Mouse (Mus musculus): ENCODE results near the gene Igf2r. TPM values are rescaled to one million over a fixed set of nuclear protein-coding genes. Genes with fewer than 3 reads are reported as not detected.

The Igf2r gene
- total RNA-seq, 2 experiments from 2014 or later: 99.0 to 108 TPM

GRCm38 (mm10) chr17:12754243-12755007 lies 15.0 kb downstream of the Igf2r start:
- no peak for DNase-seq (ENCODE audit: low spot score)
- intact Hi-C loops (cut with DNase I): loop anchor here (2.0 kb wide), 1 partner anchor 14 kb away; no protein-coding TSS in a partner anchor

DNA sequence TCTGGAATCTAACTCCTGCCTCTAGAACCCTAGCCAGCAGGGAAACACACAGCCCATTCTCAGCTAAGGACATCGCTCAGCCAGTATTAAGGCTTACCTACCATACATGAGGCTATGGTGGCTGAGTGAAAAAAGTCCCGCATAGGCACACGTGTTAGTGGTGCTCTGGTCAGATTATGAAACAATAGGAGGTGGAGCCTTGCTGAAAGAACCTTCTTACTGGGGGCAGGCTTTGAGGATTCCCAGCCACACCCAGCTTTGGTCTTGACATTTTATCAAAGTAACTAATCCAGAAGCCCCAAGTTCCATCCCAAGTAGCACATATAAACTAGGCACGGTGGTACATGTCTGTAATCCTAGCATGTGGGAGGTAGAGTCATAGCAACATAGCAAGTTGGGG lies 16.4 kb downstream of the Igf2r start:
- DNase-seq (ENCODE audit: low spot score): no peak
- intact Hi-C loops (cut with DNase I): no loop called here

DNA sequence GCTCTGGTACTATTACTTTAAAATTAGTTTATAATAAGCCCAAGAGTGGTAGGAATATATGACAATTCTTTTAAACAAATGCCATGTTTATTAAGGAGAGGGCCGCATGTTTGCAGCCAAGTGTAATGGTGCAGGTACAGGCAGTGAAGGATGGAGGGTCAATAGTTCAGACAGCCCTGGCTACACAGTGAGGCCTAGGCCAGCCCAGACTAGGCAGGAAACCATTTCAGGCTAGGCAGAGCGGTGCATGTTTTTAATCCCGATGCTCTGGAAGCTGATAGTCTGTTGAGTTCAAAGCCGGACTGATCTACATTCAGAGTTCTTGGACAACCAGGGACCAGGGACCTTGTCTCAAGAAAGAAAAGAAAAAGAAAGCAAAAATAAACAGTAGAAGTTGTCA lies 17.8 kb downstream of the Igf2r start:
- DNase-seq (ENCODE audit: low spot score): no peak
- intact Hi-C loops (cut with DNase I): no loop called here

DNA sequence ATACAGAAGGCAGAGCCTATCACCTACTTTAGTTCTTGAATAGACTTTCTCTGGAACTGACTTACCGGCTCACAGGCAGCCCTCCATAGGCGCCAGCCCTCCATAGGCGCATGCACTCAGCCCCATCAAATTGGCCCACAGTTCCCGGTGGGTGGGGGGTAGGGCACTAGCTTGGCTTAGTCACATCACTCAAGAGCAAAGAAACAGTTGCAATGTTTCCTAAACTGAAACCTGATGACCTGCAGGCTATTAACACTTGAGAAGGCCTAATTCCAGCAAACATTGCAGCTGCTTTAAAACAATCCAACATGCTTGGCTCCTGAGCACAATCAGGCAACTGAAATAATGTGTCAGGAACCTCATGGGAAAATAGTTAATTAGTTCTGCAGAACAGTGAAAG lies 18.2 kb downstream of the Igf2r start:
- no peak for DNase-seq (ENCODE audit: low spot score)
- intact Hi-C loops (cut with DNase I): no loop called here

GRCm38 (mm10) chr17:12750591-12751170 lies 18.8 kb downstream of the Igf2r start:
- no peak for DNase-seq (ENCODE audit: low spot score)
- intact Hi-C loops (cut with DNase I): no loop called here

- intact Hi-C loops (cut with DNase I): no loop called here
- no peak for DNase-seq (ENCODE audit: low spot score)
These were observed 19.8 kb downstream of the Igf2r start for GRCm38 (mm10) chr17:12749421-12750367.

DNA sequence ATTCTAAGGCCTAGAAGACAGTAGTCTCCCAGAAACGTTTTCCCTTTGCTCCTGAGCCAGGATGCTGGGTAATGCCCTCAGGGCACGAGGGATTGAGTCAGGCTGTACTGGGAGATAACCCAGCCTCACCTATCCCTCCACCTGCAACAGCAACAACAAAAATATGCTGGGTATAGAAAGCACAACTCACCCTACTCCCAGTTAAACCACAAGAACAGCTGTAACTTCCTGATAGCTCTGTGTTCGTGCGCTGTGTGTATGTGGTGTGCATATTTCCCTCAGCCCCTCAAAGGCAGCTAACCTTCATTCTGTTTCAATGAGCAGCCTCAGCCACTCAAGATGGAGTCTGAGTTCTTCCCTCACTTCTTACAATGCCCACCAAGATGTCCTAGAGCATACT lies 23.7 kb downstream of the Igf2r start:
- intact Hi-C loops (cut with DNase I): no loop called here
- no peak for DNase-seq (ENCODE audit: low spot score)

DNA sequence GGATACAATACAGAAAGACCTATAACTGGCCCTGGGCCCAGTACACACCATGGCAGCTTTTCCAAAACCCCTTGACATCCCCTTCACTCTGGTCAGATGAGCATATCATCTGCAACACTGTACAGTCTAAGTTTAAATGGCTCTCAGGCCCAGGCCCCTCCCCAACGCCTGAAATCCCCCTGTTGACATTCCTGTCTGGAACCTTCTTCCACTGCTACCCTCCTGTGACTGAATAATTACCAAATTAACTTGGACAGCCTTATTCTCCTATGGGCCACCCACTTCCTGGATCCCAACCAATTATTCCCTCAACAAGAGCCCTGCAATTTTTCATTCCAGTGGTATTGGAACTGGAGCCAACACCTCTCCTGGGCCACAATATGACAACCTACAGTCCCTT lies 25.4 kb downstream of the Igf2r start:
- no peak for DNase-seq (ENCODE audit: low spot score)
- intact Hi-C loops (cut with DNase I): loop anchor here (5.0 kb wide), 1 partner anchor 48 kb away; no protein-coding TSS in a partner anchor

- no peak for DNase-seq (ENCODE audit: low spot score)
- intact Hi-C loops (cut with DNase I): loop anchor here (5.0 kb wide), 1 partner anchor 50 kb away; no protein-coding TSS in a partner anchor
These were observed 27.1 kb downstream of the Igf2r start for GRCm38 (mm10) chr17:12742151-12742908.

GRCm38 (mm10) chr17:12741218-12741968 lies 28.1 kb downstream of the Igf2r start:
- intact Hi-C loops (cut with DNase I): loop anchor here (2.0 to 5.0 kb wide), 3 partner anchors 13 to 51 kb away; no protein-coding TSS in a partner anchor
- DNase-seq (ENCODE audit: low spot score): peak; percentile 77

GRCm38 (mm10) chr17:12740317-12740716 lies 29.1 kb downstream of the Igf2r start:
- DNase-seq (ENCODE audit: low spot score): no peak
- intact Hi-C loops (cut with DNase I): loop anchor here (2.0 to 5.0 kb wide), 3 partner anchors 14 to 52 kb away; no protein-coding TSS in a partner anchor

DNA sequence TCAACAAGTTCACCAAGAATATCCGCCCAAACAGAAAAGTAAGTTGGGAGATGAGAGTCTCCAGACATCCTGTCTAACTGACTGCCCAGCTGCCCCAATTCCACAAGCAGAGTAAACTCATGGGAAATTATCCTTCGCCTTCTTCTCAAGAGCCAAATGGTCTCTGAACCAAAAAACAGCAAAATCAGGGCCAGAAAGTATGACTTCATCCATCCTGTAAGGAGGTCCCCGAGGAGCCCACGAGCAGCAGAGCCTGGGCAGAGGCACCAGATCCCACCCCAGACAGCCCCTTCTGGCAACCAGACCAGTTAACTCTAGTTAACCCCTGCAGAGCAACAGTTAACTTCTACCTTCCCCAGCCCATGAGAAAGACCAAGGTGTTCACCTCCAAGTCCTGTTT lies 29.9 kb downstream of the Igf2r start:
- DNase-seq (ENCODE audit: low spot score): peak; percentile 41
- intact Hi-C loops (cut with DNase I): no loop called here

DNA sequence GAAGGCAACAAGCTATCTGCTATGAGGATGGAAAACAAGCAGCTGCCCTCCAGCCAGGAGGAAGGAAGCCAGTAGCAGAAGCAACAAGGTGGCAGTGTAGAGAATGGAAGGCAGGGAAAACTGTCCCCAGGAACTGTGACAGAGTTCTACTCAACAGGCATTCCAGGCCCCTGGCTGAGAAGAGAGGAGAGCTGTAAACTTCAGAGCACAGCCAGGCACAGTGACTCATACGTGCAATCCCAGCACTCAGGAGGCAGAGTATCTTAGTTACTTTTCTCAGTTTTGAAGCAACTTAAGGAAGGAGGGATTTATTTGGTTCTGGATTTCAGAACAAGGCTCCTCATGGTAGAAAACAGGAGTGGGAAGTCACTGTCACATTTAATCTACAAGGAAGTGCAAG lies 31.5 kb downstream of the Igf2r start:
- intact Hi-C loops (cut with DNase I): no loop called here
- no peak for DNase-seq (ENCODE audit: low spot score)

GRCm38 (mm10) chr17:12734205-12734857 lies 35.1 kb downstream of the Igf2r start:
- DNase-seq (ENCODE audit: low spot score): no peak
- intact Hi-C loops (cut with DNase I): no loop called here

DNA sequence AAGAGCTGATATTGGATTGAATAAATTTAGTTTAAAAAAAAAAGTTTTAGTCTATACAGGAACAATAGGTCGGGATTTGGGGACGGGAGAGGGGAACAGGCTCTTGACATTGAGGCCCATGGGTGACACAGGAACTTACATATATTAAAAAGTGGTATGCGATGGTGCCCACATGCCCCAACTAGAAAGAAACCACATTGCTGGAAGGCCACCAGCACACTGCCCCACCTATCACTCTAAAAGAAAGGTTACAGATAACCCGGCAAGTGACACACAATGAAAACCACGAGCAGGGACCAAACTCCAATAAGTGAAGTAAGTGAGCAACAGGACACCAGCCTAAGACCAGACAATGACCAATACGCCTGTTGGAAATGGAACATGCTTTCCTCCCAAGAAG lies 36.3 kb downstream of the Igf2r start:
- DNase-seq (ENCODE audit: low spot score): no peak
- intact Hi-C loops (cut with DNase I): no loop called here

DNA sequence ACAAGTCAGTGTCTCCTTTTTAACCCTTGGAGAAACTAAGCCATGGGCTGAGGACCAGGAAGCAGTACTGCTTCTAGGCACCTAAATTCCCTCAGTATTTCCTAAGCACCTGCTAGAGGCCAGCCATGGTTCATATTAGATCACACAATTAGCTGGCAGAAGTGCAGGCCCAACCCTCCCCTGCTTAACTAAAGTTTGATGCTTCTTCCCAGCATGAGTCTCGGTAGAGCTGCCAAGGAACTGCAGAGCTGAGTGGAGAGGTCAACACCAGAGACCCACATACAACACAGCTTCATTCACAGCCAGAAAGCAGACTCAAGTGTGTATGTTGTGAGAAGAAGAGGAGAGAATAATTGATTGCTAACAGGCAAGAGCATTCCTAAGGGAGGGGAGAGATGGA lies 40.9 kb downstream of the Igf2r start:
- DNase-seq (ENCODE audit: low spot score): no peak
- intact Hi-C loops (cut with DNase I): no loop called here

DNA sequence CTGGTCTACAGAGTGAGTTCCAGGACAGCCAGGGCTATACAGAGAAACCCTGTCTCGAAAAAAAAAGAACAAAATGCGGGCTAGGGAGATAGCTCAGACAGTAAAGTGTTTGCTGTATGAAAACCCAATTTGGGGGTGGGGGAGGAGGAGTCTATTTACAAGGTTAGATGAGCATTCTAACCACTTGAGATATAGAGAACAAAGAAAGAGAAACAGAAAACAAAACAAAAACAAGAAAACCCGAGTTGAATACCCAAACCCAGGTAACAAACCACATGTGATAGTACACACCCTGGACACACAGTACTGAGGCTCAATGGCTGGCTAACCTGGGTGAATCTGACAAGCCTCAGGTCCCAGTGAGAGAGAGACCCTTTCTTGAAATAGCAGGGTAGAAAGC lies 41.7 kb downstream of the Igf2r start:
- DNase-seq (ENCODE audit: low spot score): no peak
- intact Hi-C loops (cut with DNase I): no loop called here

GRCm38 (mm10) chr17:12725871-12726270 lies 43.6 kb downstream of the Igf2r start:
- no peak for DNase-seq (ENCODE audit: low spot score)
- intact Hi-C loops (cut with DNase I): loop anchor here (2.0 kb wide), 3 partner anchors 15 to 65 kb away; no protein-coding TSS in a partner anchor
